Mouse (Mus musculus): ENCODE results near the gene Myo18a.

Gene Myo18a

GRCm38 (mm10) chr11:77867419-77868083 lies 104.5 kb downstream of the Myo18a start:
- in situ Hi-C loops (cut with MboI, MseI) = no loop called here

- in situ Hi-C loops (cut with MboI, MseI) = no loop called here
Measured at GRCm38 (mm10) chr11:77871436-77871835, 108.4 kb downstream of the Myo18a start.

GRCm38 (mm10) chr11:77872236-77872635 lies 109.2 kb downstream of the Myo18a start:
- in situ Hi-C loops (cut with MboI, MseI) = no loop called here

DNA sequence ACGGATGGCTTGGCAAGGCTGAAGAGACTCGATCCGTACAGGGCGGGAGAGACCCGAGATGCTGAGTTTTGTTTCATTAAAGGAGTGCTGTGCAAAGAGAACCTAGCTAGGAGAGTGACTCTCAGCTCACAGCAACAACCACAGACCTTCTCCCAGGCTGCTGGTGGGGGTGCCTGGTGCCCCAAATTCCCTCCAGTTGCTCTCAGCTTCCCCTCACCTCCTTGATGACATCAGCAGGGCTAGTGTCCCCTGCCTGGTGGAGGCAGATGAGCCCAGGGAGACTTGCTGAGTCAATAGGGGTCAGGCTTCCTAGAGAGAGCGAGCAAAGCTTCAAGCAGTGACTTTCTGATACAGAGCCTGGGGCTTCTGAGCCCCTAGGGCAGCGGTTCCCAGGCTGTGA lies 109.6 kb downstream of the Myo18a start:
- in situ Hi-C loops (cut with MboI, MseI) = no loop called here

GRCm38 (mm10) chr11:77873116-77873515 lies 110.1 kb downstream of the Myo18a start:
- in situ Hi-C loops (cut with MboI, MseI) = no loop called here

DNA sequence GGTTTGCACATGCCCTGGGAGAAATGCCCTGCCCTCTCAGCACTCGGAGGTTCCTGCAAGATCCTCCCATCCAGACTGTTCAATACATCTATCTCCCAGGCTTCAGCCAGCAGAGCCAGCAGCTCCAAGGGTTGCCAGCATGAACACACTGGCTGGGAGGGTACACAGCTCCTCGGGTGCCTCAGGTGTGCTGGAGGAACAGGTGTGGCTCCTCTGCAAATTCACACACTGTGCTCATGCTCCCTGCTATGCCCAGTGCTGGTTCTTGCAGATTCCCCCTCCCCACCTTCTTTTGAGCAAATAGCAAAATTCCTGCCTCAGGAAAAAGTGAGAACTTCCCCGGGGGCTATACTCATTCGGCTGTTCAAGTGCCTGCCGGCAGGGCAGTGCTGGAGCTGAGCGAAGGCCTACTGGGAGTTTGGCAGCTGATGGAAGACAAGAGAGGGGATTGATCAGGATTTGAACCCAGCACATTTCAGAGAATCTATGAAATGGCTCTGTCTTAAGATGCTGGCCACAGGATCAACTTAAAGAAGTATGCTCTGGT lies 111.7 kb downstream of the Myo18a start:
- in situ Hi-C loops (cut with MboI, MseI) = no loop called here

DNA sequence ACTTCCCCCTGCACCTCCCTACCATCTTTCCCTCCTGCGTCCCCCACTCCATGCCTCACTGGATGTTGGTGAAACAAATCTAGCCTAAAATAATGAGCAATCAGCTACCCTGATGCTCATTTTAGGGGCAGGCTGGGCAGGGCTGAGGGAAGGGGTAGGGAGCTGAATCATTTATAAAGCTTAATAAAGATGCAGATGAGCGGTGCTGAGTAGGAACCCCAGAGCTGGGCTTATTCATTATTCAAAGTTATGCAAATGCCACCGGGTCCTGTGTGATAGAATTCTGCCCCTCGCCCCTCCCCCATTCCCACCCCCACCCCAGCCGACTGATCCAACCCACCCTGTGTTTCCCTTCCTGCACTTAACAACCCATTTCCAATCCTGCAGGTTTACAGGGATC lies 112.2 kb downstream of the Myo18a start:
- in situ Hi-C loops (cut with MboI, MseI) = no loop called here

- in situ Hi-C loops (cut with MboI, MseI) = no loop called here
Measured at GRCm38 (mm10) chr11:77875847-77876759, 113.1 kb downstream of the Myo18a start.

GRCm38 (mm10) chr11:77876760-77877148 lies 113.7 kb downstream of the Myo18a start:
- in situ Hi-C loops (cut with MboI, MseI) = no loop called here

GRCm38 (mm10) chr11:77884524-77885245 lies 121.6 kb downstream of the Myo18a start:
- in situ Hi-C loops (cut with MboI, MseI) = no loop called here

DNA sequence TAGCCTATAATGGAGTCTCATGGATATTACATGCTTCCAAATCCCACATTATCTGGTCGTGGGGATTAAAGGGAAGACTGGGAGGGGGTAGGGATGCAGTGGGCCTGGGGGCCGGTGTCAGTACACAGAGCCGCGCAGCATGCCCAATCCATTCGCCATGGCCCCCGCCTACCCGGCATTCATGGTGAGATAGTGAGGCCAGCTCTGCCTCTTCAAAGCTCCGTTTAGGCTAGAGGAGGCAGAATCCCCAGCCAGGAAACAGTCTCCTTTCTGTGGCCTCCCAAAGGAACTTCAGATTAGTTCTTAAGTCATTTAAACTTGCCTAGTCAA lies 122.2 kb downstream of the Myo18a start:
- in situ Hi-C loops (cut with MboI, MseI) = no loop called here

DNA sequence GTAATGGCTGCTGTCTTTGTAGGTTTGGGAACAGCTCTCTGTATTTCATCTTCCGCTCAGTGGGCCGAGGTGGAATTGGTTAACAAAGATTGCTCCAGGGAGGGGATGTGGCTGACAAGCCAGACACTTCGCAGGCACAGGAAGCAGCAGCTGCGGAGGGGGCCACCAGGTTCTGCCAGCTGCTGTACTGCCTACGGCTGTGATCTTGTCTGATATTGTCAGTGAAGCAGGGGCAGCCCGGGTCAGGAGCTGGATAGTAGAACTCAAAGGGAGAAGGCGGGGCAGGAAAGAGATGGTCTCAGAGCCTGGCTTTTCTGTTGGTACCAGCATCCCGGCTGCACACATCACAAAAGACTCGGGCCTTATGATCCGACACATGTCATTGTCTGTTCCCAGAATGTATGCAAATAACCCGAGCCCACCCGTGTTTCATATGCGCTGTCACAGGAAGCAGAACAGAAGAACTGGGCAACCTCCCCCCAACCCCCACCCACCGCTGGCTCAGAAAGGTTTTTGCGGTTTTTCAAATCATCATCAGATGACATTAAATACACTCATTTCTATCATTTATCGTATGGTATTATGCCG lies 124.4 kb downstream of the Myo18a start:
- in situ Hi-C loops (cut with MboI, MseI) = no loop called here

DNA sequence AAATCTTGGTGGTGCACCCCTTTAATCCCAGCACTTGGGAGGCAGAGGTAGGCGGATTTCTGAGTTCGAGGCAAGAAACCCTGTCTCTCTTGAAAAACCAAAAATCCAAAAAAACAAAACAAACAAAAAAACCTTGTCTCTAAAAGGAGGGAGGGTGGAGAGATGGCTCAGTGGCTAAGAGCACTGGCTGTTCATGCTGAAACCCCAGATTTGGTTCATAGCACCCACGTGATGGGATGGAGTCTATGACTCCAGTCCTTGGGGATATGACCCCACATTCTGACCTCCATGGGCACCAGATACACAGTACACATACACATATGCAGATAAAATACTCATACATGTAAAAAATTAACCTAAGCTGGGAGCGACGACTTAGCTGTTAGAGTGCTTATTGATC lies 125.8 kb downstream of the Myo18a start:
- in situ Hi-C loops (cut with MboI, MseI) = no loop called here

DNA sequence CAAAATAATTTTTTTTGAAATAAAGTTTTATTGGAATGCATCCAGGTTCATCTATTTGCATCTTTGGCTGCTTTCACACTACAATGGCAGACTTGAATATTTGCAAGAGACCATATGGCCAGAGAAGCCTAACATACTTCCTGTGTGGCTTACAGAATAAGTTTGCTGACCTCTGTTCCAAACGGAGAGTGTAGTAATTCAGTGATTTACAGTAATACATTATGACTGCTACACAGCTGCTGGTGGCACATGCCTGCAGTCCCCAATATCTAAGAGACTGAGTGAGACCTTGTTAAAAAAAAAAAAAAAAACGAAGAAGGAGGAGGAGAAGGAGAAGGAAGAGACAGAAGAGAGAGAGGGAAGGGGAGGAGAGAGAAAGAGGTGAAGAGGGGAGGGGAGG lies 126.4 kb downstream of the Myo18a start:
- in situ Hi-C loops (cut with MboI, MseI) = no loop called here

GRCm38 (mm10) chr11:77890648-77891258 lies 127.7 kb downstream of the Myo18a start:
- in situ Hi-C loops (cut with MboI, MseI) = no loop called here

DNA sequence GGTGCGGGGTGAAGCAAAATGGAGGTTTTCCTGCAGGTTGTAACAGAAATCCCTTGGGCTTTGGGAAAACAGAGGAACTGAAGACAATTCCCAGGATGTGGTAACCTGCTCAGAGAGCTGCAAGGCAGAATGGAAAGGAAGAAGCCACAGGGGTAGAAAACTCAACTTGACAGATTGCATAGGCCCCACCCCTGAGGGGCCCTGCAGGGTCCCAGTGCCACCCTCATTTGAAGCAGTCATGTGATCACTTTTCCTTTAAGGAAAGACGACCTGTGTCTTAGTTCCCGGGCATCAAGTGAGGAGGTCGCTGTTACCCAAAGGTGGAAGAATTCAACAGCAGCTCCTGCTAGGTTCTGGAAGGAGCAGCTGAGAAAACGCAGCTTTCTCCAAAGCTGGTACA lies 129.8 kb downstream of the Myo18a start:
- in situ Hi-C loops (cut with MboI, MseI) = no loop called here

DNA sequence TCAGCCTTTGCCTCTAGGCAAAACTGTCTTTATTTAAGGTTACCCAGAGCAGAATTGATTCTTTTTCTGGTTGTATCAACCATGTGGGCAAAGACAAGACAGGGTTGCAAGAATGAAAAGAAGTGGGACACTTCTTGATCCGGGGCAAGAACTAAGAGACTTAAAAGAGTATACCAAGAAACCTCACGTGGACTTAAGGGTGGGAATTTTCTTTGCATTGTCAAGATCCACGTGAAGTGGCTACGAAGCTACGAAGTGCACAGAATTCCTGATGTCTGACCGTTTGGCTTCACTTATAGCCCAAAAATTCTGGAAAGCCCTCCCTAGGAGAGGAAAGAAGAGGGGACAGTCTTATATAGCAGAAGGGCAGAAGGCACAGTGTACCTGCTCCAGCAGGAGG lies 130.2 kb downstream of the Myo18a start:
- in situ Hi-C loops (cut with MboI, MseI) = no loop called here

GRCm38 (mm10) chr11:77893787-77894718 lies 131.0 kb downstream of the Myo18a start, which contains the start of gene Pipox:
Gene Pipox, minus strand, starts transcription at chr11:77894096.
- in situ Hi-C loops (cut with MboI, MseI) = no loop called here

- in situ Hi-C loops (cut with MboI, MseI) = no loop called here
Measured at GRCm38 (mm10) chr11:77894967-77895366, 131.9 kb downstream of the Myo18a start.

DNA sequence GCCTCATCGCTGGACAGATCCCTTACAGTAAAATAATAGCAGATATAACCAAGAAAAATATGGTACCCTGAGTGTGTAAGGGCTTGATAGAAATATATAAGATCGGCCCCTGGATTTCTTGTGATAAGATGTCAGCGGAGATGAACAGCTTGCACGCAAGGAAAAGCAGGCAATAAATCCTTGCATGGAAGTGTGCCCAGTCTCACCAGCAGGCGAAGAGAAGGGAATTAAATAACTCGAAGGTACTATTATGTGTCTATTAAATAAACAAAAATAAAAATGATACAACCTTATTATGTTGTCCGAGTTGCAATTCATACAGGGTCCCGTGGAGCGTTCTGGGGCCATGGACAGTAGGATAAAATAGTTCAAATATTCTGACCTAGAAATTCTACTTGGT lies 133.0 kb downstream of the Myo18a start:
- in situ Hi-C loops (cut with MboI, MseI) = no loop called here
